Mouse (Mus musculus): ENCODE data around the gene Cyp2b23. TPM values are rescaled to one million over a fixed set of nuclear protein-coding genes. Genes with fewer than 3 reads are reported as not detected.

Cyp2b23 gene
- polyA plus RNA-seq (2017; shearing (Covaris generic)), result not detected

DNA sequence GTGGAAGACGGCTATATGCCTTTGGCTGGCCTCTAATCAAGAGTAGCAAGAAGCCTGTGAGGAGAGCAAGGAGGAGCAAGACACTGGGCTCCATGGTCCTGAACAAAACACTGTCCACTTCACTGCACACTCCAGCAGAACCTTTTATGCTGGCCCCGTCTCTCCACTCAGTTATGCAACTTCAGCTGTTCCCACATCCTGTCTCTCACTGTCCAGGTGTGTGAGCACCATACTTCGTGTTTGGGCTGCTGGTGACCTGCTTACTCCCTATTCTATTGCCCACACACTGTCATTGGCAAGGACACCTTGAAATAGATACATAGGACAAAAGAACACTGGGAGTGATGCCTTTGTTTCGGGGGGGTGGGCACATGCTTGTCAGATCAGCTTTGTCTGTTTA lies at the start of gene Cyp2b23:
TSS of gene Cyp2b23 (minus strand) at position 101 of the 400 bp plus-strand sequence.

GRCm38 (mm10) chr7:26618364-26618763 lies 67.9 kb downstream of the Cyp2b23 start, which contains the start of gene Vmn1r185:
Gene Vmn1r185, minus strand, starts transcription at chr7:26618464.

Other genes starting within 250 kb of the Cyp2b23 start
- gene Nlrp9a, start 151.4 kb downstream of the Cyp2b23 start, polyA plus RNA-seq (2017; shearing (Covaris generic)), result not detected
- gene Vmn1r185, start 68.0 kb downstream of the Cyp2b23 start, polyA plus RNA-seq (2017; shearing (Covaris generic)), result 0.07 TPM
- not detected for gene Cyp2b19, start 70.7 kb upstream of the Cyp2b23 start, polyA plus RNA-seq (2017; shearing (Covaris generic))
- not detected for gene Cyp2g1, start 122.5 kb upstream of the Cyp2b23 start, polyA plus RNA-seq (2017; shearing (Covaris generic))
- gene Cyp2a5, start 148.9 kb upstream of the Cyp2b23 start, polyA plus RNA-seq (2017; shearing (Covaris generic)), result not detected